Mouse (Mus musculus) embryonic facial prominence, embryonic 15.5 days (tissue): ENCODE data around the gene Nkrf. TPM values are rescaled to one million over a fixed set of nuclear protein-coding genes. Genes with fewer than 3 reads are reported as not detected.

Experiments used
- ATAC-seq: fragments of 200-750 bp; cut with Nextera tagmentation; 2 replicates; pipeline ENCODE4 v1.8.0; 2017; ENCODE audit warnings: low read depth, moderate TSS enrichment; ENCODE audit not compliant: insufficient number of reproducible peaks, low FRiP score, low TSS enrichment
- H3K27ac ChIP-seq: fragments of 300-500 bp; sonication (generic); replicated peaks from 2 replicates; pipeline ENCODE4 v1.5.1; 2015; ENCODE audit warnings: mild to moderate bottlenecking, inconsistent platforms
- H3K27me3 ChIP-seq: fragments of 300-500 bp; sonication (generic); 2 replicates; pipeline ENCODE4 v1.6.1; 2015; ENCODE audit warnings: inconsistent platforms
- H3K36me3 ChIP-seq: fragments of 300-500 bp; sonication (generic); 2 replicates; pipeline ENCODE4 v1.6.1; 2015; ENCODE audit warnings: mild to moderate bottlenecking, inconsistent platforms
- H3K4me1 ChIP-seq: fragments of 300-500 bp; sonication (generic); 2 replicates; pipeline ENCODE4 v1.6.1; 2015; ENCODE audit warnings: inconsistent platforms
- H3K4me2 ChIP-seq: fragments of 300-500 bp; sonication (generic); replicated peaks from 2 replicates; pipeline ENCODE4 v1.6.1; 2015; ENCODE audit warnings: mild to moderate bottlenecking, inconsistent platforms
- H3K4me3 ChIP-seq: fragments of 300-500 bp; sonication (generic); replicated peaks from 2 replicates; pipeline ENCODE4 v1.5.1; 2015; ENCODE audit warnings: mild to moderate bottlenecking, inconsistent platforms
- H3K9ac ChIP-seq: fragments of 300-500 bp; sonication (generic); 2 replicates; pipeline ENCODE4 v1.6.1; 2015; ENCODE audit warnings: inconsistent platforms
- H3K9me3 ChIP-seq: fragments of 300-500 bp; sonication (generic); replicated peaks from 2 replicates; pipeline ENCODE4 v1.6.1; 2016; ENCODE audit warnings: inconsistent platforms
- WGBS: fragments of 180-500 bp; shearing (Covaris S2); methylation state at CpG from one replicate; pipeline ENCODE4 v1.1.7; 2015; 5-methylcytosine and 5-hydroxymethylcytosine counted together
- polyA plus RNA-seq: library from polyadenylated mRNA; unstranded; fragments of >200 nt; fragmentation: Nextera tagmentation; extraction: Ambion mirVana; gene quantifications from 2 replicates; pipeline ENCODE4 v1.2.1, GENCODE M21; 2015

The Nkrf gene
- polyA plus RNA-seq, 1 experiment from 2014 or later: 1.3 TPM

DNA sequence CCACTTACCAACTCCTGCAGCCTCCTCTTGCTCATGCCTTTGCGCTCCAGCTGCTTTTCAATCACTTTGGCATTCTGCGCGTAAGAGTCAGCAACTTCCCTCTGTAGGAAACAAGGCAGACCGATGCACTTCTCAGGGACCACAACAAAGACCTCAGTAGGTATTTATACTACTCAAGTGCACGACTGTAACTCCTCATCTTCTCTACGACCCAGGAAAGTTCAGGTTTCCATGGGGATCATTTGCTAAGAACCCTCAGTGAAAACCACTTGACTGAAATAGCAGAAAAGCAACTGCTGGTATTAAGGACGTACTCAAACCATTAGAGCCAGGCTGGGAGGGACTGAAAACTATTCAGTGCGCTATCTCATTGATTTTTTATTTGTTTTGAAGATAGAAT, 50.1 kb downstream of the Nkrf start:
- H3K4me3 ChIP-seq: no peak overlapping the region
- H3K36me3 ChIP-seq: no peaks in the 10 kb centered on the region
- H3K9ac ChIP-seq: no peak overlapping the region
- no peaks in the 10 kb centered on the region for H3K9me3 ChIP-seq
- ATAC-seq: no peak
- H3K4me1 ChIP-seq: no peaks in the 10 kb centered on the region
- H3K27ac ChIP-seq: no peak overlapping the region
- no peak overlapping the region for H3K4me2 ChIP-seq
- H3K27me3 ChIP-seq: no peaks in the 10 kb centered on the region
- 87% methylated on average over 8 of the region's 8 CpGs for WGBS

DNA sequence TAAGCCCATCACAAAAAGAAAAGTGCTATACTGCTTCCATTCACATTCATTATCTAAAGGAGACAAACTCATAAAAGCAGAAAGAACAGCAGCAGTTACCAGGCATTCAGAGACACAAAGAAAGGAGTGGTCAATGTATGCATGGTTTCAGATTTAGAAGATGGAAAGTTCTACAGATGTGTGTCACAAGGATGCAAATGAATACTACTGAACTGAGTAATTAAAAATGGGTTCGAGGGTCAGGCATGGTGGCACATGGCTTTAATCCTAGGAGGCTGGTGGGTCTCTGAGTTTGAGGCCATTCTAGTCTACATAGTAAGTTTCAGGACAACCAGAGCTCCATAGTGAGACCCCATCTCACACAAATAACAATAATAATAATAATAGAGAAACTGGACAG, 55.5 kb downstream of the Nkrf start:
- H3K36me3 ChIP-seq: no peaks in the 10 kb centered on the region
- no peak overlapping the region for H3K4me3 ChIP-seq
- no peak overlapping the region for H3K4me2 ChIP-seq
- no peak for ATAC-seq
- no peaks in the 10 kb centered on the region for H3K27me3 ChIP-seq
- no peaks in the 10 kb centered on the region for H3K4me1 ChIP-seq
- no peaks in the 10 kb centered on the region for H3K9me3 ChIP-seq
- H3K9ac ChIP-seq: no peak overlapping the region
- H3K27ac ChIP-seq: no peak overlapping the region
- WGBS: 81% methylated on average over 1 of the region's 1 CpGs

DNA sequence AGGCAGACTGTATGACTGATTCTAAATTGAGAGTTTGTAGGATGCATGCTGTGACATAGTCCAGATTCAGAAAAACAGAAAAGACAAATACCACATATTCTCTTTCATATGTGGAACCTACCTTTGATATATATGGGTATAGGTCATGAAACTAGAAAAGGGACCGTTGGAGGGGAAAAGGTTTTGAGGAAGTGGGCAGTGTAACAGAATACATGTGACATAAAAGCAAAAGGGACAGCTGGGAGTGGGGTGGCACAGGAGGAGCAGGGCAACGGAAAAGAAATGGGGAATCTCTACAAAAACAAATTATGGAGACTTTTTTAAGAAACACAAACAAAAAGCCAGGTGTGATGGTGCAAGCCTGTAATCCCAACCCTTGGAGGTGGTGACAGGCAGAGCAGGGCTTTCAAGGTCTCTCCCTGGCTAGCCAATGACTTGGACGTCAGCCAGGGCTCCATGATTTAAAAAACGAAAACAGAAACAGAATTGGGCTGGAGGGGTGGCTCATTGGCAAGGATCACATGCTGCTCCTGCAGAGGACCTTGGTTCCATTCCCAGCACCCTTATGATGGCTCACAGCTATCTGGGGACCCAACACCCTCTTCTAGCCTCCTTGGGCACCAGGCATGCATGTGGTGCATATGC, 59.2 kb downstream of the Nkrf start:
- Histone ChIP-seq H3K4me2 (no peak overlapping the region), H3K9ac (no peak overlapping the region), H3K36me3 (no peaks in the 10 kb centered on the region), H3K4me3 (no peak overlapping the region), H3K27me3 (no peaks in the 10 kb centered on the region), H3K9me3 (no peaks in the 10 kb centered on the region), H3K27ac (no peak overlapping the region), H3K4me1 (no peaks in the 10 kb centered on the region)
- no peak for ATAC-seq
- WGBS: 69% methylated on average over 4 of the region's 4 CpGs

DNA sequence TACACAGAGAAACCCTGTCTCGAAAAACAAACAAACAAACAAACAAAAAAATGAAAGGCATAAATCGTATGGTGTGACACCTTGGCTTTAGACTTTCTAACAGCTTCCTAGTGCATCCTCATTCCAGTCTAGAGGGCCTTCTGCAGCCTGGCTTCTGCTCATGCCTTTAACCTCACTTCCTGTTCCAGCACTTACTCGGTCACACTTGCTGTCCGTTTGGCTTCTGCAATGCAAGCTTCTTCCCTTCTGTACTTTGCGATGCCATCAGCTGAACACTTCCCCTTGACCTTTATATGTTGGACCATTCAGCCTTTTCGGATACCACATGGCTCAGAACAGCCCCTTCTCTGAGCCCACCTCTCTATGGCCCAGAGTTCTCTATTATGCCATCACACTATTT, 61.0 kb downstream of the Nkrf start:
- Histone ChIP-seq H3K27ac (no peak overlapping the region), H3K36me3 (no peaks in the 10 kb centered on the region), H3K9me3 (no peaks in the 10 kb centered on the region), H3K4me2 (no peak overlapping the region), H3K4me1 (no peaks in the 10 kb centered on the region), H3K27me3 (no peaks in the 10 kb centered on the region), H3K4me3 (no peak overlapping the region), H3K9ac (no peak overlapping the region)
- 80% methylated on average over 6 of the region's 6 CpGs for WGBS
- ATAC-seq: no peak

DNA sequence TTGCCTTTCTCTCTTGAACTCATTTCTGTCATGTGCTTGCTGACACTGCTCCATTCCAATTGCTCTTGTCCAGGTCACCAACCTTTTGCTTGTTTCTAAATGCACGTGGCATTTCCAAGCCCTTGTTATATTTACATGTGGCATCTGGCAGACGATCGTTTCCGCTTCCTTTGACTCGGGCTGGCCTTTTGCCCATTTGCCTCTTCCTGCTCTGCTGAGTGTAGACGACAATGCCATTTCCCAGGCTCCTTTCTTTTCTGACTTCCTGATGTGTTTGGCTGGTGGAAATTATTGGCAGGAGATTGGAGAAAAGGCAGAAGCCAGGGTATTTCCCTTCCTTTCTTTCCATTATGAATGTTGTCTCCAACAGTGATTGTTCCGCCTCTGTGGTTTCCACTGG, 63.3 kb downstream of the Nkrf start:
- Histone ChIP-seq H3K36me3 (no peaks in the 10 kb centered on the region), H3K4me2 (no peak overlapping the region), H3K9ac (no peak overlapping the region), H3K27ac (no peak overlapping the region), H3K4me3 (no peak overlapping the region), H3K4me1 (no peaks in the 10 kb centered on the region), H3K9me3 (no peaks in the 10 kb centered on the region), H3K27me3 (no peaks in the 10 kb centered on the region)
- ATAC-seq: no peak
- WGBS: 68% methylated on average over 7 of the region's 7 CpGs

Other genes with a start within 250 kb of the Nkrf start
- gene Slc25a43, start 159.2 kb downstream of the Nkrf start, polyA plus RNA-seq: 2.0 and 3.1 TPM in 2 replicates
- gene Slc25a5, start 107.2 kb downstream of the Nkrf start, polyA plus RNA-seq: 504 and 542 TPM in 2 replicates
- 112 and 119 TPM in 2 replicates for gene Ube2a, start 29.0 kb downstream of the Nkrf start, polyA plus RNA-seq
- gene C330007P06Rik, start 28.8 kb downstream of the Nkrf start, polyA plus RNA-seq: 30.1 and 33.2 TPM in 2 replicates
- gene Sept6, start 88.9 kb upstream of the Nkrf start, polyA plus RNA-seq: 24.0 and 24.4 TPM in 2 replicates
- not detected in 2 replicates for gene Sowahd, start 145.9 kb upstream of the Nkrf start, polyA plus RNA-seq
- 534 and 566 TPM in 2 replicates for gene Rpl39, start 182.5 kb upstream of the Nkrf start, polyA plus RNA-seq
- gene Upf3b, start 207.4 kb upstream of the Nkrf start, polyA plus RNA-seq: 16.6 and 17.6 TPM in 2 replicates
- 14.1 and 16.5 TPM in 2 replicates for gene Nkap, start 223.9 kb upstream of the Nkrf start, polyA plus RNA-seq